Mouse (Mus musculus): ENCODE measurements around the gene Mgll. TPM values are rescaled to one million over a fixed set of nuclear protein-coding genes. Genes with fewer than 3 reads are reported as not detected.

Mgll gene
- polyA plus RNA-seq, 1 experiment, result 19.9 TPM

DNA sequence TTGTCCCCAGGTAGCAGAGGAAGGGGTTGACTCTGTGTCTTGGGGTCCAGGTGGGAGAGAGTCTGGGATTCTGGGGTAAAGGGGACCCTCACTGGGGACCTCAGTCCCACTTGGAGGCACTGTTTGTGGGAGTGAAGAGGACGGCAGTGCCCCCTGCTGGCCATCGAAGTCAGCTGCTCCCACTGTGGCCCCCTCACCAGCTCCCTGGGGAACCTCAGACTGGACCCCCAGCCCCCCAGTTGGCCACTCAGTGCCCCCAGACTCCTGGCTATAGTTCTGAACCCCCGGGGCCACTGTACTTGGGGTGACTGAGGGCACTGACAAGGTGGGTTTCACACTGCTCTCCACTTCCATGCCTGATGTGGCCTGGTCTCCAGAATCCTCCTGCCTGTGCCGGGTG lies 125.1 kb downstream of the Mgll start:
- H3K4me1 ChIP-seq (ENCODE audit: control insufficient read depth, insufficient read depth, low read length), result no peaks in the 10 kb centered on the region
- H3K27ac ChIP-seq (ENCODE audit: insufficient read depth, low read length), result no peak overlapping the region
- peak; percentile 52; the same call in 1 of the 2 replicates for TF ChIP-seq CTCF (IDR thresholded peaks at IDR 0.05; ENCODE audit: borderline replicate concordance, insufficient read depth, low read length)
- TF ChIP-seq POLR2A (IDR thresholded peaks at IDR 0.05; ENCODE audit: low read depth, low read length), result no peak
- H3K4me3 ChIP-seq (ENCODE audit: insufficient read depth, low read length), result no peak overlapping the region

DNA sequence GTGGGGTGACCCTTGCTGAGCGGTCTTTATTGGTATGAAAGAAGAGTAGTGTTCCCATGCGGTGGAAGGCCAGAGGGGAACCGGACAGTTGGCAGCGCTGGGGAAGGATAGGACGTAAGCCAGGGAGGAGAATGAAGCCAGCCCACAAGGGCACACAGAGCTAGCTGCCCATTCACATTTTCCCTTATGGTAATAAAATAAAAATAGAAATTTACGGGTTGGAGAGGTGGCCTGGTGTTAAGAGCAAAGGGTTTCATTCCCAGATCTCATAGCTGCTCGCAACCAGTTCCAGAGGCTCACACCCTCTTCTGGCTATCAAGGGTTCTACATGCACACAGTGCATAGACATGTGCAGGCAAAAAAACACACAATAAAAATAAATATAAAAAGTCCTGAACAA lies 125.8 kb downstream of the Mgll start:
- no peak overlapping the region for H3K27ac ChIP-seq (ENCODE audit: insufficient read depth, low read length)
- TF ChIP-seq CTCF (IDR thresholded peaks at IDR 0.05; ENCODE audit: borderline replicate concordance, insufficient read depth, low read length), result no peak
- TF ChIP-seq POLR2A (IDR thresholded peaks at IDR 0.05; ENCODE audit: low read depth, low read length), result no peak

DNA sequence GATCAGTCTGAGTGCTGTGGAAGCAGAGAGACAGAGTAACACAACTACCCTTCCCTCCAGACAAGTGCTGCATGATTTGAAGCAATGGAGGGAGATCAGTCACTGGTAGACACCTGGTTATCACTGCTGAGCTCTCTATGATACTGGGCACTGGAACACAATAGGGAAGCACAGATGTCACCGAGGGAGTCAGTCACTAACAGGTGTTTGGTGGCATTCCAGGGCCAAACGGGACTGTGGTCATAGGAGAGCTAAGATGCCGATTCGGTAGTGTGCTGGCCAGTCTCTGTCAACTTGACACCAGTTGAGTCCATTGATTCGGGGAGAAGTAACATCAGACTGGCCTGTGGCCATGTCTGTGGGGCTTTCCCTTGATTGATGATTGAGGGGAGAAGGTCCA lies 130.3 kb downstream of the Mgll start:
- no peaks in the 10 kb centered on the region for H3K4me1 ChIP-seq (ENCODE audit: control insufficient read depth, insufficient read depth, low read length)
- H3K4me3 ChIP-seq (ENCODE audit: insufficient read depth, low read length), result no peak overlapping the region
- H3K27ac ChIP-seq (ENCODE audit: insufficient read depth, low read length), result no peak overlapping the region
- TF ChIP-seq CTCF (IDR thresholded peaks at IDR 0.05; ENCODE audit: borderline replicate concordance, insufficient read depth, low read length) (no peak), POLR2A (IDR thresholded peaks at IDR 0.05; ENCODE audit: low read depth, low read length) (no peak)

More for the DNA sequence above, 125.8 kb downstream of the Mgll start:
- H3K4me1 ChIP-seq (ENCODE audit: control insufficient read depth, insufficient read depth, low read length), result no peaks in the 10 kb centered on the region
- H3K4me3 ChIP-seq (ENCODE audit: insufficient read depth, low read length), result no peak overlapping the region

DNA sequence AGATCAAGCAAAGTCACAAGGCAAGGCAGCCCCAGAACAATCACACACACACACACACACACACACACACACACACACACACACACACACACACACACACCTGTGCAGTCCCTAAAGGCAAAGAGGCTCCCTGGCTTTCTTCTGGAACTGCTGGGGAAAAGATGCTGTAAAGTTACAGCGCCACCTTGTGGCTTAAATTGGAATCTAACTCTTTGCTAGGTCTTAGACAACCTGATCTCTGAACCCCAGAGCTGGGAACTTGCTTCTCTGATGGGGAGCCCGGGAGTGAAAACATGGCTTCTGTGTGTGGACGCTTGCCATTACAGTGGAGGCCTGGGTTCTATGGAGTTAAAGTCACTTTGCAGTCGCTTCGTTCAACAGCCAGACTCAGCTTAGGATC lies 131.4 kb downstream of the Mgll start:
- Histone ChIP-seq H3K4me1 (ENCODE audit: control insufficient read depth, insufficient read depth, low read length) (no peaks in the 10 kb centered on the region), H3K27ac (ENCODE audit: insufficient read depth, low read length) (no peak overlapping the region), H3K4me3 (ENCODE audit: insufficient read depth, low read length) (no peak overlapping the region)
- TF ChIP-seq CTCF (IDR thresholded peaks at IDR 0.05; ENCODE audit: borderline replicate concordance, insufficient read depth, low read length) (no peak), POLR2A (IDR thresholded peaks at IDR 0.05; ENCODE audit: low read depth, low read length) (no peak)

DNA sequence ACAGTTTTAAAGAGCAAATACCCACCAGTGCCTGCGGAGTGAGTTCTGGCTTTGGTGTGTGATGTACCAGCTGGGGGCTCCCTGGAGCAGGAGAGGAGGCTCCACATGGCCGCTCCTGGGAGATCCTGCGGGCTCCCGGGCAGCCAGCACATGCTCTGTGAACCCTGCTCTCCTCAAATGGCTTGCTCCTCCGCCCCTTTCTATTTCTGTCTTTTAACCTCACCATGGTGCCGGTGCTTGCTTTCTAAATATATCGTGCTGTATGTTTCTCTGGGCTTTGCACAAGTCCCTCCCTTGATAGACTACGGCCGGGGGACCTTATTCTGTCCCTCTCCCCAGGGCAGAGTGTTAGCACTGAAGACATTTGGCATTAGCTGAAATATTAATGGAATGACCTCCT lies 133.0 kb downstream of the Mgll start:
- Histone ChIP-seq H3K27ac (ENCODE audit: insufficient read depth, low read length) (no peak overlapping the region), H3K4me3 (ENCODE audit: insufficient read depth, low read length) (no peak overlapping the region), H3K4me1 (ENCODE audit: control insufficient read depth, insufficient read depth, low read length) (no peaks in the 10 kb centered on the region)
- TF ChIP-seq POLR2A (IDR thresholded peaks at IDR 0.05; ENCODE audit: low read depth, low read length) (no peak), CTCF (IDR thresholded peaks at IDR 0.05; ENCODE audit: borderline replicate concordance, insufficient read depth, low read length) (0 out of 2 replicates have a peak, but pooled peaks have one; percentile 11)

DNA sequence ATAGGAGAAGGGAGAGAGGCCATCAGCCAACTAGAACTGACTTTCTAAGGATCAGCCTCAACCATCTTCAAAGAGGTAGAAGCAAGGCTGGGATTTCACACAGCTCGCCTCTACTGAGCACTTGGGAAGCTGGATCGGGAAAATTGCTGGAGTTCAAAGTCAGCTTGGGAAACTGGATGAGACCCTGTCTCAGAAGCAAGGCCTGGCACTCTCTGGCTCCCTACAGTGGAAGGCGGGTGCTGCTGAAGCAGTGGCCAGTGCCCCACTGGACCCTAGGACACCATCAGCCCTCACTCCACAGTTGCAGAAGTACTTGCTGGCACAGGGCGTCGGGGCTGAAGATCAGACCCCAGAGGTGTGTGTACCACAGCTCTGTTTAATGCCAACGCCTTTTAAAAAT lies 133.6 kb downstream of the Mgll start:
- no peak overlapping the region for H3K4me3 ChIP-seq (ENCODE audit: insufficient read depth, low read length)
- no peak overlapping the region for H3K27ac ChIP-seq (ENCODE audit: insufficient read depth, low read length)
- H3K4me1 ChIP-seq (ENCODE audit: control insufficient read depth, insufficient read depth, low read length), result no peaks in the 10 kb centered on the region
- TF ChIP-seq CTCF (IDR thresholded peaks at IDR 0.05; ENCODE audit: borderline replicate concordance, insufficient read depth, low read length) (no peak), POLR2A (IDR thresholded peaks at IDR 0.05; ENCODE audit: low read depth, low read length) (no peak)

DNA sequence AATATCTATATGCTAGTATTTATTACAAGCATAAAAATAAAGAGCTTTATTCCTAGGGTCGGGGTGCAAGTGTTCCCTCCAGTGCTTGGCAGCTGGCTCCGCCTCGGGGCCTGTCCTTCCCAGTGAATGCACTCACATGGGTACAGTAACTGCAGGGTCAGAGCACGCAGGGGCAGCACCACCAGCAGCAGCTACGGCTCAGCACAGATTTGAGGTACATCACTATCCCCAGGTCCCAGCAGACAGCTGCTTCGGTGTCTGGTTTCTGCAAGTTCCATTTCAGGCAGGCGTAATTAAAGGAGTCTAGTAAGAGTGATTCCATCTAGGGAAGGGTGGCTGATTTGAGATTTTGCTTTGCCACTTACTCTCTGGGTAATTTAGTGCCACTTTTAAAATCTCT lies 134.1 kb downstream of the Mgll start:
- Histone ChIP-seq H3K4me3 (ENCODE audit: insufficient read depth, low read length) (no peak overlapping the region), H3K27ac (ENCODE audit: insufficient read depth, low read length) (no peak overlapping the region), H3K4me1 (ENCODE audit: control insufficient read depth, insufficient read depth, low read length) (no peaks in the 10 kb centered on the region)
- TF ChIP-seq POLR2A (IDR thresholded peaks at IDR 0.05; ENCODE audit: low read depth, low read length) (no peak), CTCF (IDR thresholded peaks at IDR 0.05; ENCODE audit: borderline replicate concordance, insufficient read depth, low read length) (no peak)

DNA sequence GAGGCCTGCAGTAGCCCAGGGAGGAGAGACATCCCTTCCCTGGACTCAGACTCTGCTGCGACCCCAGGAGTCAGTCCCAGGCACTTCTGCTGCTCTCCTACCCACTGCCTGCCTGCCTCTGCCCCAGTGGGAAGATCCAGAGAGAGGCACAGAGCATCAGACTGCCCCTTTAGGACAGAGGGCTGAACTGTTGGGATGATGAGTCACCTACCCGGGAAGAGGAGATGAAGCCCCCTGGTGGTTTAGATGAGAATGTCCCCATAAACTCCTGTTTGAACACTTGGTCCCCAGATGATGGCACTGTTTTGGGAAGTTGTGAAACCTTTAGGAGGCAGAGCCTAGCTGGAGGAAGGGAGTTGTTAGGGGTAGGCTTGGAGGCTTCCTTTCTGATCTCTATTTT lies 136.7 kb downstream of the Mgll start:
- Histone ChIP-seq H3K4me1 (ENCODE audit: control insufficient read depth, insufficient read depth, low read length) (no peaks in the 10 kb centered on the region), H3K4me3 (ENCODE audit: insufficient read depth, low read length) (no peak overlapping the region), H3K27ac (ENCODE audit: insufficient read depth, low read length) (no peak overlapping the region)
- TF ChIP-seq POLR2A (IDR thresholded peaks at IDR 0.05; ENCODE audit: low read depth, low read length) (no peak), CTCF (IDR thresholded peaks at IDR 0.05; ENCODE audit: borderline replicate concordance, insufficient read depth, low read length) (peak; percentile 35; the same call in 1 of the 2 replicates)

DNA sequence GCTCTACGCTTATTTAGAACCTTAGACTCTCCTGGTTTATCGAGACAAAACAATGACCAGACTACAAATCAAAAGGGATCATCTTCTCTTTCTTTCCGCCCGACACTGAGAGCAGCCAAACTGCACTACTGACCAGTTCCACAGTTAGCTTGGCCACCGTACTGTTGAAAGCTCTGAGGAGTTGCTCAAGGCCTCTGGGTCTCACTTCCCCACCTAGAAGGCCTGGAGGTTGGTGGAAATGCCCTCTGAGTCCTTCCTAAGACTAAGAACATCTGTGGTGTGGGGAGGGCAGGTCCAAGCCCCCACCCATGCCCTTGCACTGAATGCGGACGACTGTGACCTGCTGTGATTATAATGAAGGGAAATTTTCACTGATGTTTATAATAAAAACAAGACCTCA lies 141.5 kb downstream of the Mgll start:
- Histone ChIP-seq H3K4me1 (ENCODE audit: control insufficient read depth, insufficient read depth, low read length) (peaks cover 11% of the 10 kb centered on the region), H3K27ac (ENCODE audit: insufficient read depth, low read length) (no peak overlapping the region), H3K4me3 (ENCODE audit: insufficient read depth, low read length) (no peak overlapping the region)
- no peak for TF ChIP-seq CTCF (IDR thresholded peaks at IDR 0.05; ENCODE audit: borderline replicate concordance, insufficient read depth, low read length)
- no peak for TF ChIP-seq POLR2A (IDR thresholded peaks at IDR 0.05; ENCODE audit: low read depth, low read length)

DNA sequence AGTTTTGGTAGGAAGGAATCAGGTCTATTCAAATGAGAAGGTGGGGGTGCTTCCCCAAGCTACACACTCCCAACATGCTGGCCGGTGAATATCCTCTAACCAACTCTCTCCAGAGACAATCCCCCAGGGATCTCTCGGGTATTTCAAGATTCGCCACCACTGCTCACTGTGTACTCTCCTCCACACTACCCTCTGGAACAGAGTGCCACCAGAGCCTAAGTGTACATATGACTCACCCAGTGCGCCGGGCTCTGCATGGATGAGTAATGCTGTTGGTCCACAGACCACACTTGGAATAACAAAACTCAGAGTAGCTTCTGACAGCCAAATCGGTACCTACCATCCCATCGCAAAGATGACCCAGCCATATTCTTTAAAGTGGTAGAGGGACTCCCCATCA lies 145.2 kb downstream of the Mgll start:
- peaks cover 11% of the 10 kb centered on the region for H3K4me1 ChIP-seq (ENCODE audit: control insufficient read depth, insufficient read depth, low read length)

DNA sequence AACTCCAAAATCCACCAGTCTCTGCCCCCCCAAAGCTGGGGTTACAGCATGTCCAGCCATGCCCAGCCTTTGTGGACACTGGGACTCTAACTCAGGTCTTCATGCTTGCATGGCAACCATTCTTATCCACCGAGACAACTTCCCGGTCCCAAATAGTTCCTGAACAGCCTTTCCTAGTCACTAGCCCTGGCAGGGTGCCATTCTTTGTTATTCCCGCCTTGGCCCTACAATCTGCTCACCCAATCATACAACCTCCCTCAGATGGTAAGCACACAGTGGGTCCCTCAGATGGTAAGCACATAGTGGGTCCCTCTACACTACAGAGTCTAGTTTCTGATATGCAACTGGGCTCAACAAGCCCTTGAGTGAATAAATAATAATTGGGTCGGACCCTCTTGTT lies 146.4 kb downstream of the Mgll start:
- H3K4me1 ChIP-seq (ENCODE audit: control insufficient read depth, insufficient read depth, low read length), result peaks cover 11% of the 10 kb centered on the region
- H3K27ac ChIP-seq (ENCODE audit: insufficient read depth, low read length), result no peak overlapping the region
- no peak overlapping the region for H3K4me3 ChIP-seq (ENCODE audit: insufficient read depth, low read length)
- TF ChIP-seq POLR2A (IDR thresholded peaks at IDR 0.05; ENCODE audit: low read depth, low read length) (no peak), CTCF (IDR thresholded peaks at IDR 0.05; ENCODE audit: borderline replicate concordance, insufficient read depth, low read length) (no peak)

More for the DNA sequence above, 145.2 kb downstream of the Mgll start:
- Histone ChIP-seq H3K27ac (ENCODE audit: insufficient read depth, low read length) (no peak overlapping the region), H3K4me3 (ENCODE audit: insufficient read depth, low read length) (no peak overlapping the region)
- TF ChIP-seq POLR2A (IDR thresholded peaks at IDR 0.05; ENCODE audit: low read depth, low read length), result no peak
- TF ChIP-seq CTCF (IDR thresholded peaks at IDR 0.05; ENCODE audit: borderline replicate concordance, insufficient read depth, low read length), result no peak
